Mouse (Mus musculus) right cerebral cortex, postnatal 4 days (tissue): ENCODE results near the gene Plk5.
A peak's percentile ranks its signal among the peaks of the same experiment; 100 is the strongest.

Experiments
- DNase-seq: peaks from one replicate; pipeline ENCODE4 v3.0.0-alpha.2; 2022

Plk5 gene

GRCm38 (mm10) chr10:80356001-80356682, at the start of gene Plk5:
Gene Plk5 (plus strand): TSS chr10:80356459.
- no peak for DNase-seq

GRCm38 (mm10) chr10:80311560-80311959, 44.7 kb upstream of the Plk5 start:
- no peak for DNase-seq

GRCm38 (mm10) chr10:80312586-80313504, 43.4 kb upstream of the Plk5 start:
- peak; percentile 26 for DNase-seq

- DNase-seq = peak; percentile 37
Measured at GRCm38 (mm10) chr10:80313627-80314201, 42.5 kb upstream of the Plk5 start.

GRCm38 (mm10) chr10:80314494-80315001, 41.7 kb upstream of the Plk5 start:
- peak; percentile 34 for DNase-seq

- peak; percentile 28 for DNase-seq
Measured at GRCm38 (mm10) chr10:80315315-80315714, 40.9 kb upstream of the Plk5 start.

GRCm38 (mm10) chr10:80316359-80316781, 39.9 kb upstream of the Plk5 start:
- no peak for DNase-seq

- no peak for DNase-seq
Measured at GRCm38 (mm10) chr10:80317011-80317410, 39.2 kb upstream of the Plk5 start.

GRCm38 (mm10) chr10:80320340-80320760, 35.9 kb upstream of the Plk5 start, which contains the start of gene 2310011J03Rik:
Gene 2310011J03Rik (minus strand): TSS chr10:80320537.
- DNase-seq = peak; percentile 85

GRCm38 (mm10) chr10:80321014-80321669, 35.1 kb upstream of the Plk5 start:
- DNase-seq = no peak

GRCm38 (mm10) chr10:80321670-80322581, 34.3 kb upstream of the Plk5 start:
- DNase-seq = no peak

- no peak for DNase-seq
Measured at GRCm38 (mm10) chr10:80322811-80323211, 33.4 kb upstream of the Plk5 start.

GRCm38 (mm10) chr10:80323261-80324119, 32.8 kb upstream of the Plk5 start:
- peak; percentile 58 for DNase-seq

GRCm38 (mm10) chr10:80324120-80325037, 31.9 kb upstream of the Plk5 start:
- DNase-seq = no peak

GRCm38 (mm10) chr10:80325045-80325444, 31.2 kb upstream of the Plk5 start:
- DNase-seq = no peak

GRCm38 (mm10) chr10:80329273-80330081, 26.8 kb upstream of the Plk5 start, which contains the start of the genes Pcsk4 and Reep6:
Gene Pcsk4 (minus strand): TSS chr10:80329498.
Gene Reep6 (plus strand): TSS chr10:80329953.
- DNase-seq = peak; percentile 94

GRCm38 (mm10) chr10:80330084-80330483, 26.2 kb upstream of the Plk5 start:
- no peak for DNase-seq

GRCm38 (mm10) chr10:80330888-80331287, 25.4 kb upstream of the Plk5 start:
- no peak for DNase-seq
